ENCODE assay signal across 8 mouse cellular contexts in the genomic region with DNA sequence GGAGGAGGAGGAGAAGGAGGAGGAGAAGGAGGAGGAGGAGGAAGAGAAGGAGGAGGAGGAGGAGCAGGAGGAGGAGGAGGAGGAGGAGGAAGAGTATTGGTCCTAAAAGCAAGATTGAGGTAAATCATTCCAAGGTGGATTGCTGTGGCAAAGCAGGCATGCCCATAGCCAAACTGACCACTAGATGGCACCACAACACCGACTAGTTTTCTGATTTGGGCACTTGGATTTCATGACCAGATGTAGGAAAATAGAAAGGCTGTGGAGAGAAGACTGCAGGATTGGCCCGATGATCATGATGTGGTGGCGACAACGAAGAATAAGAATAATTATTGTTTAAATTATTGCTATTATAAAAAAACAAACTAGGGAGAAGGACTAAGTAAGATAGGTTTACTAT.
DNase-seq lines count a peak whose midpoint lies in the region; ATAC-seq and TF ChIP-seq lines count a peak whose summit lies in the region.

No protein-coding gene starts in this region.

- H3K4me2 ChIP-seq in hindbrain, postnatal 0 days (ENCODE audit: low read depth, low read length), result no peak overlapping the region

- H3K9ac ChIP-seq in hindbrain, postnatal 0 days (replicated peaks; ENCODE audit: low read length), result no peak overlapping the region

- H3K9me3 ChIP-seq in hindbrain, postnatal 0 days (ENCODE audit: low read length), result no peaks in the 10 kb centered on the region

- H3K4me1 ChIP-seq in hindbrain, postnatal 0 days (ENCODE audit: insufficient read depth, low read length), result no peaks in the 10 kb centered on the region

- peak; percentile 66 for ATAC-seq in hindbrain, postnatal 0 days
- ATAC-seq in megakaryocyte, adult 5-6 weeks (ENCODE audit: poor library complexity, severe bottlenecking), result peak; percentile 73

- DNase-seq in NIH3T3 (ENCODE audit: low read depth), result peak; percentile 94
- peak; percentile 66 for DNase-seq in cerebellum, adult 11 months
- DNase-seq in forelimb bud, embryonic 11.5 days (ENCODE audit: low read depth, low spot score), result peak; percentile 90
- DNase-seq in hindbrain, postnatal 0 days (ENCODE audit: low spot score), result peak; percentile 96
- peak; percentile 77 to 95 for DNase-seq in layer of hippocampus, postnatal 25 days (ENCODE audit: extremely low spot score in 1 of 2, low spot score in 1 of 2)
- peak; percentile 86 to 91 for DNase-seq in right cerebral cortex, postnatal 10 days (ENCODE audit: low spot score in 2 of 2)
- peak; percentile 84 for DNase-seq in urinary bladder, postnatal 14 days (ENCODE audit: low spot score)

- H3K27me3 ChIP-seq in hindbrain, postnatal 0 days (ENCODE audit: insufficient read depth, low read length), result no peaks in the 10 kb centered on the region

- WGBS in hindbrain, postnatal 0 days, result 14% methylated on average over 4 of the region's 4 CpGs

- H3K4me3 ChIP-seq in hindbrain, postnatal 0 days (ENCODE audit: low read length), result no peak overlapping the region

- peak; percentile 93 for TF ChIP-seq CTCF in hindbrain, postnatal 0 days (IDR thresholded peaks at IDR 0.05; ENCODE audit: low read depth)

- H3K36me3 ChIP-seq in hindbrain, postnatal 0 days (ENCODE audit: insufficient read depth, low read length), result no peaks in the 10 kb centered on the region

- H3K27ac ChIP-seq in hindbrain, postnatal 0 days, result no peak overlapping the region
